Mouse (Mus musculus): ENCODE results near the gene Itsn1. TPM values are rescaled to one million over a fixed set of nuclear protein-coding genes. Genes with fewer than 3 reads are reported as not detected.

Itsn1 gene
- polyA plus RNA-seq, 1 experiment: 20.5 TPM

GRCm38 (mm10) chr16:91740184-91740917, 11.3 kb downstream of the Itsn1 start:
- no peak overlapping the region for H3K4me3 ChIP-seq (ENCODE audit: insufficient read depth, low read depth, low read length)
- no peak for DNase-seq
- no peaks in the 10 kb centered on the region for H3K36me3 ChIP-seq (ENCODE audit: control insufficient read depth, insufficient read depth, low read length)
- H3K27me3 ChIP-seq (replicated peaks; ENCODE audit: control insufficient read depth, insufficient read depth, low read length): no peaks in the 10 kb centered on the region
- H3K27ac ChIP-seq (ENCODE audit: insufficient read depth, low read depth, low read length): no peak overlapping the region
- 72% methylated on average over 8 of the region's 8 CpGs for WGBS
- TF ChIP-seq POLR2A (IDR thresholded peaks at IDR 0.05; ENCODE audit: low read depth, low read length): no peak
- no peak for TF ChIP-seq CTCF (conservative IDR thresholded peaks at IDR 0.05; ENCODE audit: insufficient read depth, insufficient read length, low read depth, low read length)
- peaks cover 4% of the 10 kb centered on the region; the same call in 1 of the 2 replicates for H3K4me1 ChIP-seq (ENCODE audit: control insufficient read depth, insufficient read depth, low read length)

GRCm38 (mm10) chr16:91740918-91741255, 11.8 kb downstream of the Itsn1 start:
- no peak overlapping the region for H3K27ac ChIP-seq (ENCODE audit: insufficient read depth, low read depth, low read length)
- no peaks in the 10 kb centered on the region for H3K36me3 ChIP-seq (ENCODE audit: control insufficient read depth, insufficient read depth, low read length)
- no peaks in the 10 kb centered on the region for H3K27me3 ChIP-seq (replicated peaks; ENCODE audit: control insufficient read depth, insufficient read depth, low read length)
- H3K4me3 ChIP-seq (ENCODE audit: insufficient read depth, low read depth, low read length): no peak overlapping the region
- TF ChIP-seq POLR2A (IDR thresholded peaks at IDR 0.05; ENCODE audit: low read depth, low read length): no peak
- no peak for TF ChIP-seq CTCF (conservative IDR thresholded peaks at IDR 0.05; ENCODE audit: insufficient read depth, insufficient read length, low read depth, low read length)
- H3K4me1 ChIP-seq (ENCODE audit: control insufficient read depth, insufficient read depth, low read length): peaks cover 4% of the 10 kb centered on the region; the same call in 1 of the 2 replicates
- DNase-seq: no peak
- 61% methylated on average over 7 of the region's 7 CpGs for WGBS

- Histone ChIP-seq H3K27me3 (replicated peaks; ENCODE audit: control insufficient read depth, insufficient read depth, low read length) (no peaks in the 10 kb centered on the region), H3K36me3 (ENCODE audit: control insufficient read depth, insufficient read depth, low read length) (no peaks in the 10 kb centered on the region), H3K4me3 (ENCODE audit: insufficient read depth, low read depth, low read length) (no peak overlapping the region), H3K4me1 (ENCODE audit: control insufficient read depth, insufficient read depth, low read length) (no peaks in the 10 kb centered on the region), H3K27ac (ENCODE audit: insufficient read depth, low read depth, low read length) (no peak overlapping the region)
- no peak for TF ChIP-seq CTCF (conservative IDR thresholded peaks at IDR 0.05; ENCODE audit: insufficient read depth, insufficient read length, low read depth, low read length)
- no peak for TF ChIP-seq POLR2A (IDR thresholded peaks at IDR 0.05; ENCODE audit: low read depth, low read length)
- no peak for DNase-seq
- 70% methylated on average over 7 of the region's 7 CpGs for WGBS
These were observed 14.0 kb downstream of the Itsn1 start for GRCm38 (mm10) chr16:91743055-91743454.

DNA sequence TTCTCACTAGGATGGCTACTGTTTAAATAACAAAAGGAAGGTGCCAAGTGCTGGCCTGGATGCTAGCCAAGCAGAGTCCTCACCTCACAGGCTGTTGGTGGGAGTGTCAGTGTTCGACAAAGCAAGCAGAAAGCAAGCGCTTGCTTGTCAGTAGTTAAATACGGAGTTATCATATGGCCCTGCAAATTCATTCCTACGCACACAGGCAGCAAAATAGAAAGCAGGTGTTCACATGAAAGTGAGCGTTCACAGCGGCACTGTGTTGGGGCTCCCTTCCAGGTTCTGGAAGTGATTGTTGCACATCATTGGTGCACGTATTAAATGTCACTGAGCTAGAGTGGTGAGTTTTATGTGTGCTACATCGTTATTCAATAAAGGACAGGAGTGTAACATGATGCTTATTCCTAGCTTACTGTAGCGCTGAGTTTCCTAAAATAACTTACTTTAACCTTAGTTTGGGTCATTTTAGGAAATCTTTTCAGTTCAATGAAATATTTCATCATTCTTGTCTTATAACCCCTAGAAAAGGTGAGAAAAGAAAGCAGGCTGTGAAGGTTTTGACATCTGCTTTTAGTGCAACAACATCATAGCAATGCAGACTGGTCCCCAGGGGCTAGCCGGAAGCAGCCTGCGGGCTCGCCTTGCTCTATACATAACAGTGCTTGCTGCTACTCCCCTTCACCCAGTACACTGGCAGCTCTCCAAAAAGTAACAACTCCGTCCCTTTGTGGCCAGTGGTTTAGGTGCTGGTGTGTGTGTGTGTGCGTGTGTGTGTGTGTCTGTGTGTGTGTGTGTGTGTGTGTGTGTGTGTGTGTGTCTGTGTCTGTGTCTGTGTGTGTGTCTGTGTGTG, 17.2 kb downstream of the Itsn1 start:
- DNase-seq: peak; percentile 32
- Histone ChIP-seq H3K36me3 (ENCODE audit: control insufficient read depth, insufficient read depth, low read length) (no peaks in the 10 kb centered on the region), H3K27ac (ENCODE audit: insufficient read depth, low read depth, low read length) (no peak overlapping the region), H3K4me3 (ENCODE audit: insufficient read depth, low read depth, low read length) (no peak overlapping the region), H3K27me3 (replicated peaks; ENCODE audit: control insufficient read depth, insufficient read depth, low read length) (no peaks in the 10 kb centered on the region), H3K4me1 (ENCODE audit: control insufficient read depth, insufficient read depth, low read length) (no peaks in the 10 kb centered on the region)
- 37% methylated on average over 14 of the region's 14 CpGs for WGBS
- TF ChIP-seq POLR2A (IDR thresholded peaks at IDR 0.05; ENCODE audit: low read depth, low read length) (no peak), CTCF (conservative IDR thresholded peaks at IDR 0.05; ENCODE audit: insufficient read depth, insufficient read length, low read depth, low read length) (no peak)

- no peak overlapping the region for H3K27ac ChIP-seq (ENCODE audit: insufficient read depth, low read depth, low read length)
- WGBS: 73% methylated on average over 6 of the region's 6 CpGs
These were observed 18.5 kb downstream of the Itsn1 start for GRCm38 (mm10) chr16:91747567-91747966.

GRCm38 (mm10) chr16:91751644-91752385, 22.7 kb downstream of the Itsn1 start:
- H3K27ac ChIP-seq (ENCODE audit: insufficient read depth, low read depth, low read length): no peak overlapping the region
- no peak overlapping the region for H3K4me3 ChIP-seq (ENCODE audit: insufficient read depth, low read depth, low read length)
- H3K27me3 ChIP-seq (replicated peaks; ENCODE audit: control insufficient read depth, insufficient read depth, low read length): no peaks in the 10 kb centered on the region
- 71% methylated on average over 13 of the region's 13 CpGs for WGBS
- no peaks in the 10 kb centered on the region for H3K4me1 ChIP-seq (ENCODE audit: control insufficient read depth, insufficient read depth, low read length)
- TF ChIP-seq POLR2A (IDR thresholded peaks at IDR 0.05; ENCODE audit: low read depth, low read length) (no peak), CTCF (conservative IDR thresholded peaks at IDR 0.05; ENCODE audit: insufficient read depth, insufficient read length, low read depth, low read length) (no peak)
- no peaks in the 10 kb centered on the region for H3K36me3 ChIP-seq (ENCODE audit: control insufficient read depth, insufficient read depth, low read length)
- no peak for DNase-seq

More at GRCm38 (mm10) chr16:91747567-91747966, 18.5 kb downstream of the Itsn1 start:
- TF ChIP-seq CTCF (conservative IDR thresholded peaks at IDR 0.05; ENCODE audit: insufficient read depth, insufficient read length, low read depth, low read length): no peak
- no peak for TF ChIP-seq POLR2A (IDR thresholded peaks at IDR 0.05; ENCODE audit: low read depth, low read length)
- Histone ChIP-seq H3K4me3 (ENCODE audit: insufficient read depth, low read depth, low read length) (no peak overlapping the region), H3K27me3 (replicated peaks; ENCODE audit: control insufficient read depth, insufficient read depth, low read length) (no peaks in the 10 kb centered on the region), H3K4me1 (ENCODE audit: control insufficient read depth, insufficient read depth, low read length) (no peaks in the 10 kb centered on the region), H3K36me3 (ENCODE audit: control insufficient read depth, insufficient read depth, low read length) (no peaks in the 10 kb centered on the region)
- no peak for DNase-seq
